Mouse (Mus musculus) lung, adult 10 weeks (tissue): ENCODE results near the gene Axin2. TPM values are rescaled to one million over a fixed set of nuclear protein-coding genes. Genes with fewer than 3 reads are reported as not detected.

Source experiments
- polyA plus RNA-seq: library from polyadenylated mRNA; stranded (reverse); fragments of 350-450 nt; fragmentation: Illumina TruSeq; extraction: RNeasy Lipid Tissue Mini Kit (QIAGEN cat#74804); gene quantifications from one replicate; pipeline ENCODE4 v1.2.3, GENCODE M21; 2014; ENCODE audit warnings: low read depth, low replicate concordance; ENCODE audit not compliant: insufficient read depth

Axin2 gene
- 10.3 TPM for polyA plus RNA-seq

DNA sequence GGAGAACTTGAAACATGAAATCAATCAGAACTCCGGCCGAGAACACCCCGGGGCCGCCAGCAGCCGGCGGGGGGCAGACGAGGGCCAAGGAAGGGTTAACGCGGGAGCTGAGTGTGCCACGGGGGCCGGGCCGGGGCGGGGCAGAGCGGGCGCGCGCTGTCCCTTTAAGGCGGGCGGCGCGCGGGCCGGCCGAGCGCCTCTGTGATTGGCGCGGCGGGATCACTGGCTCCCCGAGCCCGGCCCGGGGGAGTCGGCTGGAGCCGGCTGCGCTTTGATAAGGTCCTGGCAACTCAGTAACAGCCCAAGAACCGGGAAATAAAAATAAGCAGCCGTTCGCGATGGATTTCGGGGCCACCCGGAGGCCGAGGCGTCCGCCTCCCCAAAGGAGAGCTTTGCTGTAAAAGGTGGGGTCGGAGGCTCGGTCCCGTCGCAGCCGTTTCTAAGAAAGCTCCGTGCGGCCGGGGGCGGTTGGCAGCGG is at the start of gene Axin2:
Gene Axin2 (plus strand): TSS at position 192 of the 478 bp plus-strand sequence.

Other genes with a start within 250 kb of the Axin2 start
- 0.61 TPM for gene E030025P04Rik, start 224.0 kb downstream of the Axin2 start, polyA plus RNA-seq